Mouse (Mus musculus) olfactory bulb, adult 2 months (tissue): ENCODE results near the gene Tbc1d2b.

ENCODE experiments used
- CTCF ChIP-seq: fragments of 200-500 bp; IDR thresholded peaks from 2 replicates; pipeline ENCODE4 v1.5.1; 2012; ENCODE audit warnings: low read depth, mild to moderate bottlenecking, low read length, moderate library complexity; ENCODE audit not compliant: insufficient read depth
- POLR2A ChIP-seq: fragments of 200-500 bp; IDR thresholded peaks from 2 replicates; pipeline ENCODE4 v1.6.1; 2012; ENCODE audit warnings: mild to moderate bottlenecking, low read depth, low read length, moderate library complexity; ENCODE audit not compliant: insufficient read depth

GRCm38 (mm10) chr9:90257754-90258531 is 12.7 kb downstream of the Tbc1d2b start:
- no peak for TF ChIP-seq CTCF
- no peak for TF ChIP-seq POLR2A
